Mouse (Mus musculus): ENCODE results near the gene Caprin2. TPM values are rescaled to one million over a fixed set of nuclear protein-coding genes. Genes with fewer than 3 reads are reported as not detected.
A peak's percentile ranks its signal among the peaks of the same experiment; 100 is the strongest.

Gene Caprin2
- polyA plus RNA-seq, 1 experiment = 17.2 TPM

GRCm38 (mm10) chr6:148873911-148874310 lies 22.1 kb downstream of the Caprin2 start:
- no peaks in the 10 kb centered on the region for H3K4me1 ChIP-seq (ENCODE audit: control insufficient read depth, insufficient read depth, low read length)
- H3K4me3 ChIP-seq (ENCODE audit: insufficient read depth, low read length) = no peak overlapping the region
- no peak overlapping the region for H3K27ac ChIP-seq (ENCODE audit: insufficient read depth, low read length)
- no peak for TF ChIP-seq CTCF (IDR thresholded peaks at IDR 0.05; ENCODE audit: extremely low read depth, insufficient read depth, low read length)
- TF ChIP-seq POLR2A (IDR thresholded peaks at IDR 0.05; ENCODE audit: extremely low read depth, insufficient read depth, low read length) = no peak

- Histone ChIP-seq H3K4me3 (ENCODE audit: insufficient read depth, low read length) (no peak overlapping the region), H3K4me1 (ENCODE audit: control insufficient read depth, insufficient read depth, low read length) (no peaks in the 10 kb centered on the region), H3K27ac (ENCODE audit: insufficient read depth, low read length) (no peak overlapping the region)
- no peak for TF ChIP-seq CTCF (IDR thresholded peaks at IDR 0.05; ENCODE audit: extremely low read depth, insufficient read depth, low read length)
- TF ChIP-seq POLR2A (IDR thresholded peaks at IDR 0.05; ENCODE audit: extremely low read depth, insufficient read depth, low read length) = no peak
These were observed 50.4 kb downstream of the Caprin2 start for GRCm38 (mm10) chr6:148845629-148846028.

GRCm38 (mm10) chr6:148841760-148842159 lies 54.3 kb downstream of the Caprin2 start:
- no peak for TF ChIP-seq POLR2A (IDR thresholded peaks at IDR 0.05; ENCODE audit: extremely low read depth, insufficient read depth, low read length)
- TF ChIP-seq CTCF (IDR thresholded peaks at IDR 0.05; ENCODE audit: extremely low read depth, insufficient read depth, low read length) = no peak
- H3K4me1 ChIP-seq (ENCODE audit: control insufficient read depth, insufficient read depth, low read length) = no peaks in the 10 kb centered on the region
- no peak overlapping the region for H3K4me3 ChIP-seq (ENCODE audit: insufficient read depth, low read length)
- H3K27ac ChIP-seq (ENCODE audit: insufficient read depth, low read length) = no peak overlapping the region

GRCm38 (mm10) chr6:148838460-148838859 lies 57.6 kb downstream of the Caprin2 start:
- H3K4me1 ChIP-seq (ENCODE audit: control insufficient read depth, insufficient read depth, low read length) = no peaks in the 10 kb centered on the region
- no peak overlapping the region for H3K27ac ChIP-seq (ENCODE audit: insufficient read depth, low read length)
- H3K4me3 ChIP-seq (ENCODE audit: insufficient read depth, low read length) = no peak overlapping the region
- TF ChIP-seq CTCF (IDR thresholded peaks at IDR 0.05; ENCODE audit: extremely low read depth, insufficient read depth, low read length) (no peak), POLR2A (IDR thresholded peaks at IDR 0.05; ENCODE audit: extremely low read depth, insufficient read depth, low read length) (no peak)

- TF ChIP-seq POLR2A (IDR thresholded peaks at IDR 0.05; ENCODE audit: extremely low read depth, insufficient read depth, low read length) = no peak
- no peak for TF ChIP-seq CTCF (IDR thresholded peaks at IDR 0.05; ENCODE audit: extremely low read depth, insufficient read depth, low read length)
- Histone ChIP-seq H3K27ac (ENCODE audit: insufficient read depth, low read length) (no peak overlapping the region), H3K4me1 (ENCODE audit: control insufficient read depth, insufficient read depth, low read length) (peaks cover 1% of the 10 kb centered on the region; the same call in 1 of the 2 replicates), H3K4me3 (ENCODE audit: insufficient read depth, low read length) (peak overlapping the region; percentile 88)
These were observed 64.3 kb downstream of the Caprin2 start for GRCm38 (mm10) chr6:148831728-148832121.

- peak; percentile 68 for TF ChIP-seq POLR2A (IDR thresholded peaks at IDR 0.05; ENCODE audit: extremely low read depth, insufficient read depth, low read length)
- no peak for TF ChIP-seq CTCF (IDR thresholded peaks at IDR 0.05; ENCODE audit: extremely low read depth, insufficient read depth, low read length)
- no peak within 1 kb of the TSS for H3K27ac ChIP-seq (ENCODE audit: insufficient read depth, low read length)
- peak within 1 kb of the TSS; percentile 88 for H3K4me3 ChIP-seq (ENCODE audit: insufficient read depth, low read length)
- peaks cover 1% of the 10 kb centered on the region; the same call in 1 of the 2 replicates for H3K4me1 ChIP-seq (ENCODE audit: control insufficient read depth, insufficient read depth, low read length)
These were observed 65.0 kb downstream of the Caprin2 start, which contains the start of gene Ipo8 for GRCm38 (mm10) chr6:148830748-148831727. Gene Ipo8 (minus strand): TSS chr6:148831467.

- TF ChIP-seq POLR2A (IDR thresholded peaks at IDR 0.05; ENCODE audit: extremely low read depth, insufficient read depth, low read length) = no peak
- no peak for TF ChIP-seq CTCF (IDR thresholded peaks at IDR 0.05; ENCODE audit: extremely low read depth, insufficient read depth, low read length)
- Histone ChIP-seq H3K4me3 (ENCODE audit: insufficient read depth, low read length) (peak overlapping the region; percentile 88), H3K4me1 (ENCODE audit: control insufficient read depth, insufficient read depth, low read length) (peaks cover 1% of the 10 kb centered on the region; the same call in 1 of the 2 replicates), H3K27ac (ENCODE audit: insufficient read depth, low read length) (no peak overlapping the region)
These were observed 65.7 kb downstream of the Caprin2 start for GRCm38 (mm10) chr6:148830355-148830747.

- TF ChIP-seq POLR2A (IDR thresholded peaks at IDR 0.05; ENCODE audit: extremely low read depth, insufficient read depth, low read length) (no peak), CTCF (IDR thresholded peaks at IDR 0.05; ENCODE audit: extremely low read depth, insufficient read depth, low read length) (no peak)
- Histone ChIP-seq H3K4me1 (ENCODE audit: control insufficient read depth, insufficient read depth, low read length) (peaks cover 1% of the 10 kb centered on the region; the same call in 1 of the 2 replicates), H3K4me3 (ENCODE audit: insufficient read depth, low read length) (no peak overlapping the region), H3K27ac (ENCODE audit: insufficient read depth, low read length) (no peak overlapping the region)
These were observed 69.9 kb downstream of the Caprin2 start for GRCm38 (mm10) chr6:148826119-148826518.

- TF ChIP-seq POLR2A (IDR thresholded peaks at IDR 0.05; ENCODE audit: extremely low read depth, insufficient read depth, low read length) (no peak), CTCF (IDR thresholded peaks at IDR 0.05; ENCODE audit: extremely low read depth, insufficient read depth, low read length) (no peak)
- Histone ChIP-seq H3K4me1 (ENCODE audit: control insufficient read depth, insufficient read depth, low read length) (no peaks in the 10 kb centered on the region), H3K4me3 (ENCODE audit: insufficient read depth, low read length) (no peak overlapping the region), H3K27ac (ENCODE audit: insufficient read depth, low read length) (no peak overlapping the region)
These were observed 77.3 kb downstream of the Caprin2 start for GRCm38 (mm10) chr6:148818624-148819343.

Data from cortical plate, adult 2 months (tissue).